Mouse (Mus musculus) neutrophil, adult 5-6 weeks (primary cell): ENCODE measurements around the gene Sds. TPM values are rescaled to one million over a fixed set of nuclear protein-coding genes. Genes with fewer than 3 reads are reported as not detected.

Experiments
- ATAC-seq: fragments of 151-379, 151-347 bp; 2 replicates; pipeline ENCODE4 v1.8.0; 2017; ENCODE audit warnings: mild to moderate bottlenecking, moderate TSS enrichment; ENCODE audit not compliant: insufficient number of reproducible peaks, poor library complexity, low FRiP score, severe bottlenecking; ENCODE audit errors: extremely low read depth
- total RNA-seq: library from RNA; stranded (forward); fragments of 200-1000 nt; gene quantifications from 2 replicates; pipeline ENCODE4 v1.2.3, GENCODE M21; 2017

The Sds gene
- not detected in 2 replicates for total RNA-seq

- ATAC-seq = no peak
Observed at GRCm38 (mm10) chr5:120476296-120476695, at the start of gene Sds. TSS of gene Sds (plus strand) at chr5:120476526.

- ATAC-seq = no peak
Observed at GRCm38 (mm10) chr5:120426572-120426971, 49.8 kb upstream of the Sds start.

DNA sequence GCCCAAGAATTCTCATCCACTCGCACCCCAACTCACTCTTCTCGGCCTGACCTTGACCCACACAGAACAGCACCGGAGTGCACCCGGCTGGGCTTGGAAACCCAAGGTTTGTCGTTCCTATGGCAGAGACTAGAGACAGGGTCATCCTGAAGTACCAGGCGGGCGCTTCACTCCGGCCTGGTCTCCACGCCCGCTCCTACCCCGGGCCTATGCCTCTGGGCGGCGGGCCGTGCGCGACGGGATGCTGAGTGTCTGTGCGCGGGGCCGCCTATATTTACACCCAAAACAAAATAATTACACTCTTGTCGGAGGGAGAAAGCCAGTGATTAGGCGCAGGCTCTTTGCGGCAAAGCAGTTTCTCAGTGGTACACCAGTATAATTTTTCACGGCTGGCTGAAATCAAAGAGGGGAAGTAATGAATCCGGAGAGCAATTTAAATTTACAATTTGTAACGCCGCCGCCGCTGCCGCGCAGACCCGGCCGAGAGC, 48.8 kb upstream of the Sds start:
- ATAC-seq = no peak

GRCm38 (mm10) chr5:120428189-120428838, 48.0 kb upstream of the Sds start:
- no peak for ATAC-seq

DNA sequence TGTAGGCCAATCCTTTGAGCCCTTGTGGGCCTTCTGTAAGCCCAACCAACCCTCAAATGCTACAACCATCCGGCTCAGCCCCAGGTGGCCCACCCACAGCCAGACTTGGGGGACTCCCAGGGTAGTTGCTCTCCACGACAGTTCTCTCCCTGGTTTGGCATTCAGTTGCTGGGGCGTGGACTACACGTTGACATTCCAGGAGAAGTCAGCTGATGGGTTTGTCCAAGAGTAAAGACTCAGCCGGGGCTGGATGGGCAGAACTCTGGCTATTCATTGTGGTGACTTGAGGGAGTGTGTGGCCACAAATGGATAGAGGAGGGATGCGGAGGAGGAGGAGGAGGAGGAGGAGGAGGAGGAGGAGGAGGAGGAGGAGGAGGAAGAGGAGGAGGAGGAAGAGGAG, 47.3 kb upstream of the Sds start:
- ATAC-seq = no peak

GRCm38 (mm10) chr5:120429692-120430091, 46.6 kb upstream of the Sds start:
- no peak for ATAC-seq

DNA sequence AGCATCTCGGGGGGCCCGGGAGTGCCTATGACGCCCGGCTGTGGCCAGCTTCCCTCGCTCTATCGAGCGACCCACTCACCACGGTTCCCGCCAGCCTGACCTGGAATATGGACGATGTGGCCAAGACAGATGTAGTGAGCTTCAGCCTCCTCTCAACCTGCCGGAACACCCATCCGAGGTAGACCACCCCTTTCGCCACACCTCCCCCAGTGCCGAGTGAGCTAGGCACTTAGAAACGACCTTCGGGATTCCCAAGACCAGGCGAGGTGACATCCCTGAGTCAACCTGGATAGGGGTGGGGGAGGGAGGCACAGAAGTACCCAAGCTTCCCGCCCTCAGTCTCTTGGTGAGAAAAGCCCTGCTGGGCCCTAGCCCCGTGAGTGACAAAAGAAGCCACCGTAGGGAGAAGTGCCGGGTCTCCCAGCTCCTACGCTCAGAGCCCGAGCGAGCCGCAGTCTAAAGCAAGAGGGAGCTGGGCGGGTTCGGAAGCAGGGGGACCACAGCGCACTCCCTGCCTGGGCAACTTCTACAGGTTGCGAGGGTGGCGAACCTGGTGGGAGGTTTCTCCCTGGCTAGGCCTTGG, 45.2 kb upstream of the Sds start:
- no peak for ATAC-seq

GRCm38 (mm10) chr5:120431649-120432485, 44.5 kb upstream of the Sds start, which contains the start of gene Lhx5:
TSS of gene Lhx5 (plus strand) at chr5:120431699.
- no peak for ATAC-seq

DNA sequence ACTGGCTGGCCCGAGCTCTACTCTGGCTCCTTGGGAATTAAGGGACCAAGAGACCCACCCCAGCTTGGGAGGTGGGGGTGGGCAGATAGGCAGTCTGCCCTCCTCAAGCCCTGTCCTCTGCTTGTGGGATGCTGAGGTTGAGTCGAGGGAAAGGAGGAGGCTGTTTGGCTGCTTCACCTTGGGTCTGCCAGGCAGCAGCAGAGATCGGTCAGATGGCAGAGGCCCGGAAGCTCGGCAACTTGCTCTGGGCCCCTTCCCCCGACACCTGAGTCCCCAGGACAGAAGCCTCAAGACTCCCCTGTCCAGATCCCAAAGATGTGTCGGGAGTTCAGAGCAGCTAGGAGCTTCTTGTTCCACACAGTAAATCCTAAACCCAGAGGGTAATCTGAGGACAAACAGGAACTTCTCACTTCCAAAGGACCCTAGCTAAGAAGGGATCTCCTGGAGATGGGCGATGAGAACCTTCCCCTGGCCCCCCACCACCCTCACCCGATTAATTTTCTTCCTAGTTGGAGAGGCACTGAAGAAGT, 43.8 kb upstream of the Sds start:
- no peak for ATAC-seq

- no peak for ATAC-seq
Observed at GRCm38 (mm10) chr5:120433135-120433760, 43.1 kb upstream of the Sds start.

- ATAC-seq = no peak
Observed at GRCm38 (mm10) chr5:120434231-120434735, 42.0 kb upstream of the Sds start.

DNA sequence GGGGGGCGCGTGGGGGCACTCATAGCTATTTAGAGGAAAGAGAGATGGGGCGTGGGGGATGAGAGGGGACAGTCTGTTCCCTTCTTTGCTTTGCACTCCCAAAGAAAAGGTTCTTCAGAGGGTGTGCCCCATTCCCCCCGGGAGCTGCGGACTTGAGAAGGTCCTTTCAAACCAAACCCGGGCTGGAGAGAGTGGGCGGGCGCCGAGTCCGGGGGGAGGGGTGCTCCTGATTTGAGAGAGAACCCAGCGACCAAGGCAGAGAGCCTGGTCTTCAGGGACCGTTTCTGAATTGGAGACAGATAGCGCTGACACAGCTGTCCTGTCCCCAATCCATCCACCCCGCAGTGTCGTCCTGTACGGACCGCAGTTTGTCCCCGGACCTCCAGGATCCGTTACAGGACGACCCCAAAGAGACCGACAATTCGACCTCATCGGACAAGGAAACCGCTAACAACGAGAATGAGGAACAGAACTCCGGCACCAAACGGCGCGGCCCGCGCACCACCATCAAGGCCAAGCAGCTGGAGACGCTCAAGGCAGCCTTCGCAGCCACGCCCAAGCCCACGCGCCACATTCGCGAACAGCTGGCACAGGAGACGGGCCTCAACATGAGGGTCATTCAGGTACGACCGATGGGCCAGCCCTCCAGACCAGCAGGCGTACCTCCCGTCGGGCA, 41.2 kb upstream of the Sds start:
- ATAC-seq = no peak

DNA sequence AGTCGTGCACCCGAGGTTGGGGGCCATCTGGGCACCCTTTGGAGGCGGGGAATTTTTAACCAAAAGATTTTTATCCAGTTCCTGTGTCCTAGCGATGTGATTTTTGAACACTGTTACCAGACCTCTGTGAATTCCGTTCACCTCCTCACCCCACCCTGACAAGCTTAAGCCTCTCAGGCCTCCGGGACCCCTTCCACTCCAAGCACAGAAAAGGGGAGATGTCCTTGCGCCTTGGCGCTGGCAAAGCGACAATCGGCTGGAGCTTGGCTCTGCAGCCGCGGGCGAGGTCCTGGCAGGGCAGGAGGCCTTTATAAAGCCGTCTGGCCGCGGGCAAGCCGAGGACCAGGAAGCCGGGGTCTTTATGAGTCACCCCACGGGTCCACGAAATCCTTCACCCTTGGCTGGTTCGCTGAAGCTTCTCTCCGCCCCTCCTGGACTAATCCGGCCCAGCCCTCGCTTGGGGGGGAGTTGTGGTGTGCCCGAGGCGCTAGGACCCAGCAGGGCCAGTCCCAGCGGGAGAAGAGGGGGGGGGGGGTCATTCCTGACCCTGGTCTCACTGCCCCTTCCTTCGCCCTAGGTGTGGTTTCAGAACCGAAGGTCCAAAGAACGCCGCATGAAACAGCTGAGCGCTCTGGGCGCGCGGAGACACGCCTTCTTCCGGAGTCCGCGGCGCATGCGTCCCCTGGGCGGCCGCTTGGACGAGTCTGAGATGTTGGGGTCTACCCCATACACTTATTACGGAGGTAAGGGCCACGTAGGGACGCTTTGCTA, 40.4 kb upstream of the Sds start:
- ATAC-seq = no peak

GRCm38 (mm10) chr5:120436885-120437495, 39.3 kb upstream of the Sds start:
- no peak for ATAC-seq

DNA sequence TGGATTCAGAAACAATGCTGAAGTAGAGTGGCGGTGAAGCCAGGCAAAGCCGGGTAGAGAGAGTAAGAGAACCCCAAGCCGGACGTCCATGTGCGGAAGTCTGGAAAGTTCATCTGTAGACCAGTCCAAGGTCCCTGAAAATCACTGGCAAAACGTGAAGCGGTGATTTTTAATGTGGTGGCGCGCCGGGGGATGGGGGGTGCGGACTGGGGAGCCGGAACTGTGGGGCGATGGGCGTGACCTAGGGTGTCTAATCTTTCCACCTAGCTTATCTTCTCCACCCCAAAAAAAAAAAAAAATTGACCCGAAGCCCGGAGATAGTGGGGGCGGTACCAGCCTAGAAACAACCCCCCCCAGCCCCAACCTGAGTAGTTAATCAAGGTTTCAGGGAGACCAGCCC, 38.8 kb upstream of the Sds start:
- no peak for ATAC-seq

- no peak for ATAC-seq
Observed at GRCm38 (mm10) chr5:120437986-120438385, 38.3 kb upstream of the Sds start.

DNA sequence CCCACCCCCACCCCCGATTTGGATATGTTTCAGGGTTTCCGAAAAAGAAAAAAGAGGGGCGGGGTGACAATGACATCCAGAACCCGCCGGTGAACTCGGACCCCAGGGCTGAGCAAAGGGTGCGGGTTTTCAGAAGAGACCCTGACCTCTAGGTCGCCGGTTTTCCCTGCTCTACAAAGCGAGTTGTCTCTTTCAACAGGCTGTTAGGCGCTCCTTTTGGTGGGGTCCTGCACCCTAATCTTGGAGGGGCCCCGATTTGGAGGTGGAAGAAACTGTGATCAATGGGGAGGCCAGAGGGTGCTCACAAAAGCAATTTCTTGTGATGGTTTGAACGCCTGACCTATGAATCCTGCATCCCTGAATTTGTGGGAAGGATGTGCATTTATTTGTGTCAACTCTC, 37.9 kb upstream of the Sds start:
- ATAC-seq = no peak
